Mouse (Mus musculus) intestine, postnatal 0 days (tissue): ENCODE data around the gene Dennd6a. TPM values are rescaled to one million over a fixed set of nuclear protein-coding genes. Genes with fewer than 3 reads are reported as not detected.

Source experiments
- ATAC-seq: fragments of 200-750 bp; cut with Nextera tagmentation; 2 replicates; pipeline ENCODE4 v1.8.0; 2017; ENCODE audit warnings: mild to moderate bottlenecking, moderate TSS enrichment, moderate library complexity
- H3K27ac ChIP-seq: fragments of 300-500 bp; sonication (generic); 2 replicates; pipeline ENCODE4 v1.5.1; 2014; ENCODE audit warnings: mild to moderate bottlenecking, low read depth, low read length, moderate library complexity
- H3K27me3 ChIP-seq: fragments of 300-500 bp; sonication (generic); replicated peaks from 2 replicates; pipeline ENCODE4 v1.6.1; 2014; ENCODE audit warnings: low read length, mixed read lengths; ENCODE audit not compliant: control insufficient read depth, insufficient read depth
- H3K36me3 ChIP-seq: fragments of 300-500 bp; sonication (generic); 2 replicates; pipeline ENCODE4 v1.6.1; 2014; ENCODE audit warnings: mild to moderate bottlenecking, moderate library complexity; ENCODE audit not compliant: control insufficient read depth, insufficient read depth
- H3K4me1 ChIP-seq: fragments of 300-500 bp; sonication (generic); replicated peaks from 2 replicates; pipeline ENCODE4 v1.6.1; 2014; ENCODE audit warnings: antibody characterized with exemption, low read length, mixed read lengths; ENCODE audit not compliant: control insufficient read depth, insufficient read depth
- H3K4me2 ChIP-seq: fragments of 300-500 bp; sonication (generic); replicated peaks from 2 replicates; pipeline ENCODE4 v1.6.1; 2014; ENCODE audit warnings: low read depth, mild to moderate bottlenecking, moderate library complexity
- H3K4me3 ChIP-seq: fragments of 300-500 bp; sonication (generic); 2 replicates; pipeline ENCODE4 v1.5.1; 2014; ENCODE audit warnings: low read depth, low read length
- H3K9ac ChIP-seq: fragments of 300-500 bp; sonication (generic); 2 replicates; pipeline ENCODE4 v1.6.1; 2014; ENCODE audit warnings: mild to moderate bottlenecking, low read depth, low read length
- H3K9me3 ChIP-seq: fragments of 300-500 bp; sonication (generic); 2 replicates; pipeline ENCODE4 v1.6.1; 2016; ENCODE audit warnings: mixed run types; ENCODE audit not compliant: control insufficient read depth
- CTCF ChIP-seq: sonication (generic); IDR thresholded peaks from 2 replicates; pipeline ENCODE4 v1.5.1; 2016; ENCODE audit warnings: low read depth, mild to moderate bottlenecking, control low read depth, antibody characterized with exemption, moderate library complexity
- WGBS: fragments of 180-500 bp; shearing (Covaris S2); extraction: QIAGEN DNeasy Blood & Tissue Kit; methylation state at CpG from one replicate; pipeline ENCODE4 v1.1.7; 2014; 5-methylcytosine and 5-hydroxymethylcytosine counted together
- polyA plus RNA-seq: library from polyadenylated mRNA; unstranded; fragments of >200 nt; fragmentation: Nextera tagmentation; extraction: Ambion mirVana; gene quantifications from 2 replicates; pipeline ENCODE4 v1.2.1, GENCODE M21; 2015

The Dennd6a gene
- polyA plus RNA-seq, 1 experiment from 2014 or later: 31.6 TPM

DNA sequence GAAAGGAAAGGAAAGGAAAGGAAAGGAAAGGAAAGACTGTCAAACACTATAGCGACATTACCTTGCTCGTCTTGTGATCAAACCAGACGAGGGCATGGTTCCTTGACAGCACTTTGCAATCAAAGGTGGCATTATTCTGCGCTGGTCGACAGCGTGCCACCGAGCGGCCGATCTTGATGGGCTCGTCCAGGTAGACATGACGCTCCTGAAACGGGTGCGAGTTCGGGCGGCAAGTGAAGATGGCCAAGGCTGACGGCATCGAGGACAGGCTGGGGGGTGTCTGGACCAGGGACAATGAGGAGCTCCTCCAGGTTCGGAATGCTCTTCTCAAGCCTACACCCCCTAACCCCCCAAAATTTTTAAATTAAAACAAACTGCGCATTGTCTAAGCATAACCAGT is 40.4 kb upstream of the Dennd6a start:
- WGBS: 7% methylated on average over 19 of the region's 19 CpGs
- Histone ChIP-seq H3K27ac (no peak overlapping the region), H3K36me3 (no peaks in the 10 kb centered on the region), H3K4me3 (peak overlapping the region; percentile 98), H3K9me3 (no peaks in the 10 kb centered on the region), H3K9ac (peak overlapping the region; percentile 85), H3K4me2 (peak overlapping the region; percentile 91), H3K27me3 (no peaks in the 10 kb centered on the region), H3K4me1 (no peaks in the 10 kb centered on the region)
- no peak for TF ChIP-seq CTCF
- no peak for ATAC-seq

DNA sequence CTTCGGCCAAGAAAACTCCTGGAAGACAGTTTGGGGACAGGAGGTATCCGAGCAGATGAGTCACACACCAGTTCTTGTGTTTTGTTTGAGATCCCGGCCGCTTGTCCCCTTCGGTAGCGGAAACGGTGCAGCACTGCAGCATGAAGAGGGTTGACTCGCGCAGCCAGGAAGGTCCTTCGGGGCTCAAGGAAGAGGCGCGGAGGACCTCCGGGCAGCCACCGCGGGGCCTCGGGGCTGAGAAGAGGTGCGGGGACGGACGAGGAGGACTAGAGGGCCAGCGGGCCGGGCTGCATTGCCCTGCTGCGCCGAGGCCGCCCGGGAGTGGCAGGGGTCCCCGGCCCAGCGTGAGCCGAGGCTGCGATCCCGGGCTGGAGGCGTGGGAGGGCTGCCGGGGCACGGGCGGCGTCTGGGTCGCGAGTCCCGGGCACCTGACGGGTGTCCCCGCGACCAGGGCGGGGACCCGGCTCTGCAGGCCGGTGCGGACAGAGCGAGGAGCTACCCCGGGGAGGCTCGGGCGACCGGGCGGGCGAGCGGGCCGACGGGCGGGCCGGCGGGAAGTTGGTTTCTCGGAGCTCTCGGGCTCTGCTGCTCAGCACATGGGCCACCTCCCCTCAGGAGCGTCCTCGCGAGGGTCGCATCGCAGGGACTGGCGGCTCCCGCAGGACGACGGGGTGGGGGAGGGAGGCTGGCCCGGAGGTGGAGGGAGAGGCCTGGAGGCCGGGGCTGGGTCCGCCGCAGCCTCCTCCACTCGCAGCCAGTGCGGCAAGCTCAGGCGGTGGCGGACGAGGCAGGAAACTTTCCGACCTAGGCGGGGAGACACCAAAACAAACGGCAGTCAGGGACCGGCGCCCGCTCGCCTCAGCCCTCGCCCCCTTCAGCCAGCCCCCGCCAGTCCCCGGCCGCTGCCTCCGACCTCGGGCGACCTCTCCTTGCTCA is 39.6 kb upstream of the Dennd6a start:
- ATAC-seq: peak; percentile 68
- Histone ChIP-seq H3K36me3 (no peaks in the 10 kb centered on the region), H3K4me1 (no peaks in the 10 kb centered on the region), H3K4me3 (peak overlapping the region; percentile 98), H3K27me3 (no peaks in the 10 kb centered on the region), H3K9ac (peak overlapping the region; percentile 85), H3K27ac (peak overlapping the region; percentile 91), H3K9me3 (no peaks in the 10 kb centered on the region), H3K4me2 (peak overlapping the region; percentile 91)
- WGBS: under 1% methylated on average over 82 of the region's 92 CpGs
- 0 out of 2 replicates have a peak, but pooled peaks have one; percentile 1 for TF ChIP-seq CTCF

DNA sequence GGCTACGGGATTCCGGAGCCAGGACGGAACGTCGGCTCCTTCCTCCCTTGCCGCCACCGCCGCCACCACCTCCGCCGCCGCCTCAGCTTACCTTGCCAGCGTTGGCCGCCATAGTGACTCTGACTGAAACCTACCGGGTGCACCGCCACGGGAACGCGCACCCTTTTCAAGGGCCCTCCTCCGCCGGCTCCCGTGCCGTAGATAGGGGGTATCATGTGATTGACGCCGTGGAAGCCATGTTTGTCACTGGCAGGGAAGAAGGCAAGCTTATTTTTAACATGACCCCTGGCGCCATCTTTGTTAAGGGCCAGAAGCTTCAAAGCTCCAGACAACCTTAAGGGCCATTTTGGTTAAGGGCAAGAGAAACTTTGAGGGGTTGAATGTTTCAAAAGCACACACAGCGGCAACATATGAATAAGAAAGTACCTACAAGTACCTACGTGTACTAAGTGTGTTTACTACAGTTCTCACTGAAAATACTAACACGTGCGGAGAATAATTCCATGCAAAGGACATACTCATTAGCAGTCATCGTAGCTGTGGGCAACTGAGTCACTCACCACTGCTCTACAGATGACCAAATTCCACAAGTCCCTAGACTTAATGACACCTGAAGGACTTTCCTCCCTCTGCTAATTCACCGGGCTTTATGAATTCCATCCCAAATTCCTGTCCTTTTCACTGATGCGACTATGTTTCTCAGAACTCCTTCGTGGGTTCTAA is 38.7 kb upstream of the Dennd6a start, which contains the start of gene Slmap:
Slmap (minus strand) TSS at position 175 of the 723 bp plus-strand sequence.
- peak within 1 kb of the TSS; percentile 98 for H3K4me3 ChIP-seq
- peak within 1 kb of the TSS; percentile 91 for H3K4me2 ChIP-seq
- WGBS: 12% methylated on average over 32 of the region's 33 CpGs
- H3K9ac ChIP-seq: peak within 1 kb of the TSS; percentile 85
- H3K36me3 ChIP-seq: no peaks in the 10 kb centered on the region
- ATAC-seq: peak; percentile 87
- H3K9me3 ChIP-seq: no peaks in the 10 kb centered on the region
- H3K27ac ChIP-seq: peak within 1 kb of the TSS; percentile 91
- no peak for TF ChIP-seq CTCF
- no peaks in the 10 kb centered on the region for H3K4me1 ChIP-seq
- no peaks in the 10 kb centered on the region for H3K27me3 ChIP-seq

DNA sequence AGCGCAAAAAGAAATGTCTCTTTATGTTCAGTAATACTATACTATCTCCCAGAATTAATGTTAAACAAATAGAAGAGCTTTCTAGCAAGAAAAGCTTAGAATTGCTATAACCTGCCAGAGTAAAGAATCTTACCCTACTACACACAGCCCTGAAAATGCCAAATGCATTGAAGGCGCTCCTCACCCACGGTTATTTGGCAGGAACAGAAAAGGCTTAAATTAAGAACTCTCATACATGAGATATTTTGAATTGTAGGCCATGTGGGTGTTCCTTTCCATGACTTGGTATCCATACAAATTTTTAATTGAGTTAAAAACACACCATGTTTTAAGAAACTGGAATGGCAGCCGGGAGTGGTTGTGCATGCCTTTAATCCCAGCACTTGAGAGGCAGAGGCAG is 34.4 kb upstream of the Dennd6a start:
- Histone ChIP-seq H3K9me3 (no peaks in the 10 kb centered on the region), H3K4me1 (no peaks in the 10 kb centered on the region), H3K27me3 (no peaks in the 10 kb centered on the region), H3K36me3 (no peaks in the 10 kb centered on the region), H3K27ac (no peak overlapping the region), H3K9ac (no peak overlapping the region), H3K4me2 (no peak overlapping the region), H3K4me3 (no peak overlapping the region)
- 65% methylated on average over 4 of the region's 4 CpGs for WGBS
- no peak for ATAC-seq
- no peak for TF ChIP-seq CTCF

- no peaks in the 10 kb centered on the region for H3K36me3 ChIP-seq
- no peaks in the 10 kb centered on the region for H3K9me3 ChIP-seq
- no peaks in the 10 kb centered on the region for H3K27me3 ChIP-seq
- no peak overlapping the region for H3K9ac ChIP-seq
- H3K4me3 ChIP-seq: no peak overlapping the region
- TF ChIP-seq CTCF: no peak
- WGBS: 68% methylated on average over 1 of the region's 1 CpGs
- no peak overlapping the region for H3K27ac ChIP-seq
- no peak overlapping the region for H3K4me2 ChIP-seq
- ATAC-seq: no peak
- H3K4me1 ChIP-seq: no peaks in the 10 kb centered on the region
Measured at GRCm38 (mm10) chr14:26540577-26540976, 33.1 kb upstream of the Dennd6a start.

GRCm38 (mm10) chr14:26542136-26542535 is 31.5 kb upstream of the Dennd6a start:
- H3K9me3 ChIP-seq: no peaks in the 10 kb centered on the region
- H3K36me3 ChIP-seq: no peaks in the 10 kb centered on the region
- 98% methylated on average over 1 of the region's 1 CpGs for WGBS
- H3K27ac ChIP-seq: no peak overlapping the region
- ATAC-seq: no peak
- TF ChIP-seq CTCF: no peak
- H3K4me3 ChIP-seq: no peak overlapping the region
- no peak overlapping the region for H3K9ac ChIP-seq
- H3K4me2 ChIP-seq: no peak overlapping the region
- H3K4me1 ChIP-seq: no peaks in the 10 kb centered on the region
- H3K27me3 ChIP-seq: no peaks in the 10 kb centered on the region
